Mouse (Mus musculus) retina, postnatal 7 days (tissue): Measurements from ENCODE around the gene Vmn2r73.
"Not testable (repeated sequence)": the region's sequence is repeated elsewhere in the genome, so short reads cannot be mapped to it uniquely, and the experiment has no call there.

Source experiments
- DNase-seq: peaks from one replicate; pipeline ENCODE4 v3.0.0-alpha.2; 2012; ENCODE audit warnings: low read depth, low spot score

The Vmn2r73 gene

GRCm38 (mm10) chr7:85876166-85876565 lies at the start of gene Vmn2r73:
Gene Vmn2r73 (minus strand): TSS chr7:85876266.
- DNase-seq: no peak

- DNase-seq: no peak
Observed at GRCm38 (mm10) chr7:85840090-85840948, 35.7 kb downstream of the Vmn2r73 start.

- not testable (repeated sequence) for DNase-seq
Observed at GRCm38 (mm10) chr7:85818092-85818491, 58.0 kb downstream of the Vmn2r73 start.
